Mouse (Mus musculus): ENCODE results near the gene Rpl13a. TPM values are rescaled to one million over a fixed set of nuclear protein-coding genes. Genes with fewer than 3 reads are reported as not detected.
"Not testable (repeated sequence)": the region's sequence is repeated elsewhere in the genome, so short reads cannot be mapped to it uniquely, and the experiment has no call there.

Gene Rpl13a
- polyA plus RNA-seq, 1 experiment from 2014 or later: 649 TPM

GRCm38 (mm10) chr7:45106441-45106840, 22.1 kb downstream of the Rpl13a start:
- no peak for ATAC-seq (ENCODE audit: low FRiP score)
- Histone ChIP-seq H3K9ac (replicated peaks) (no peak overlapping the region), H3K27ac (replicated peaks) (no peak overlapping the region), H3K36me3 (no peaks in the 10 kb centered on the region), H3K4me2 (no peak overlapping the region), H3K27me3 (replicated peaks) (no peaks in the 10 kb centered on the region), H3K9me3 (replicated peaks) (no peaks in the 10 kb centered on the region), H3K4me1 (no peaks in the 10 kb centered on the region), H3K4me3 (replicated peaks) (no peak overlapping the region)
- WGBS: 11% methylated on average over 6 of the region's 6 CpGs

- Histone ChIP-seq H3K9ac (replicated peaks) (no peak overlapping the region), H3K27me3 (replicated peaks) (no peaks in the 10 kb centered on the region), H3K4me3 (replicated peaks) (no peak overlapping the region), H3K4me2 (no peak overlapping the region), H3K4me1 (no peaks in the 10 kb centered on the region), H3K27ac (replicated peaks) (no peak overlapping the region), H3K9me3 (replicated peaks) (no peaks in the 10 kb centered on the region), H3K36me3 (no peaks in the 10 kb centered on the region)
- no peak for ATAC-seq (ENCODE audit: low FRiP score)
- 80% methylated on average over 8 of the region's 8 CpGs for WGBS
Observed at GRCm38 (mm10) chr7:45105491-45105890, 23.1 kb downstream of the Rpl13a start.

GRCm38 (mm10) chr7:45104941-45105340, 23.6 kb downstream of the Rpl13a start:
- Histone ChIP-seq H3K9ac (replicated peaks) (no peak overlapping the region), H3K27ac (replicated peaks) (no peak overlapping the region), H3K4me3 (replicated peaks) (no peak overlapping the region), H3K36me3 (no peaks in the 10 kb centered on the region), H3K4me2 (no peak overlapping the region), H3K27me3 (replicated peaks) (no peaks in the 10 kb centered on the region), H3K9me3 (replicated peaks) (no peaks in the 10 kb centered on the region), H3K4me1 (no peaks in the 10 kb centered on the region)
- WGBS: 87% methylated on average over 5 of the region's 5 CpGs
- no peak for ATAC-seq (ENCODE audit: low FRiP score)

- Histone ChIP-seq H3K27me3 (replicated peaks) (no peaks in the 10 kb centered on the region), H3K4me3 (replicated peaks) (peak within 1 kb of the TSS; percentile 27)
- ATAC-seq (ENCODE audit: low FRiP score): no peak
Observed at GRCm38 (mm10) chr7:45103652-45104180, 24.8 kb downstream of the Rpl13a start, which contains the start of gene Fcgrt. Fcgrt (minus strand) TSS chr7:45103851.

GRCm38 (mm10) chr7:45102940-45103585, 25.5 kb downstream of the Rpl13a start:
- Histone ChIP-seq H3K27ac (replicated peaks) (peak overlapping the region; percentile 71), H3K9ac (replicated peaks) (no peak overlapping the region), H3K9me3 (replicated peaks) (no peaks in the 10 kb centered on the region), H3K36me3 (no peaks in the 10 kb centered on the region), H3K4me2 (peak overlapping the region; percentile 42), H3K4me1 (no peaks in the 10 kb centered on the region), H3K27me3 (replicated peaks) (no peaks in the 10 kb centered on the region), H3K4me3 (replicated peaks) (peak overlapping the region; percentile 27)
- no peak for ATAC-seq (ENCODE audit: low FRiP score)
- WGBS: 82% methylated on average over 9 of the region's 9 CpGs

More at GRCm38 (mm10) chr7:45103652-45104180, 24.8 kb downstream of the Rpl13a start, which contains the start of gene Fcgrt:
- Histone ChIP-seq H3K9me3 (replicated peaks) (no peaks in the 10 kb centered on the region), H3K4me1 (no peaks in the 10 kb centered on the region), H3K4me2 (peak within 1 kb of the TSS; percentile 42), H3K27ac (replicated peaks) (peak within 1 kb of the TSS; percentile 71), H3K9ac (replicated peaks) (no peak within 1 kb of the TSS), H3K36me3 (no peaks in the 10 kb centered on the region)
- 60% methylated on average over 7 of the region's 7 CpGs for WGBS

- no peak overlapping the region for H3K27ac ChIP-seq (replicated peaks)
- H3K4me2 ChIP-seq: peak overlapping the region; percentile 42
- no peak for ATAC-seq (ENCODE audit: low FRiP score)
- H3K4me1 ChIP-seq: no peaks in the 10 kb centered on the region
- no peak overlapping the region for H3K4me3 ChIP-seq (replicated peaks)
- no peaks in the 10 kb centered on the region for H3K9me3 ChIP-seq (replicated peaks)
- WGBS: 89% methylated on average over 11 of the region's 11 CpGs
- no peak overlapping the region for H3K9ac ChIP-seq (replicated peaks)
- H3K36me3 ChIP-seq: no peaks in the 10 kb centered on the region
- no peaks in the 10 kb centered on the region for H3K27me3 ChIP-seq (replicated peaks)
Observed at GRCm38 (mm10) chr7:45102441-45102840, 26.1 kb downstream of the Rpl13a start.

- Histone ChIP-seq H3K9ac (replicated peaks) (no peak overlapping the region), H3K27me3 (replicated peaks) (no peaks in the 10 kb centered on the region), H3K4me3 (replicated peaks) (no peak overlapping the region), H3K9me3 (replicated peaks) (no peaks in the 10 kb centered on the region), H3K4me2 (no peak overlapping the region), H3K4me1 (no peaks in the 10 kb centered on the region), H3K36me3 (no peaks in the 10 kb centered on the region), H3K27ac (replicated peaks) (no peak overlapping the region)
- 97% methylated on average over 6 of the region's 6 CpGs for WGBS
- ATAC-seq (ENCODE audit: low FRiP score): no peak
Observed at GRCm38 (mm10) chr7:45100046-45100445, 28.5 kb downstream of the Rpl13a start.

GRCm38 (mm10) chr7:45098541-45099240, 29.9 kb downstream of the Rpl13a start:
- no peak overlapping the region for H3K4me3 ChIP-seq (replicated peaks)
- H3K4me1 ChIP-seq: no peaks in the 10 kb centered on the region
- H3K27me3 ChIP-seq (replicated peaks): no peaks in the 10 kb centered on the region
- no peak overlapping the region for H3K27ac ChIP-seq (replicated peaks)
- H3K9ac ChIP-seq (replicated peaks): no peak overlapping the region
- 87% methylated on average over 8 of the region's 8 CpGs for WGBS
- H3K4me2 ChIP-seq: no peak overlapping the region
- ATAC-seq (ENCODE audit: low FRiP score): no peak
- H3K36me3 ChIP-seq: no peaks in the 10 kb centered on the region
- H3K9me3 ChIP-seq (replicated peaks): no peaks in the 10 kb centered on the region

GRCm38 (mm10) chr7:45097479-45097878, 31.1 kb downstream of the Rpl13a start:
- H3K4me1 ChIP-seq: peaks cover 4% of the 10 kb centered on the region; the same call in 1 of the 2 replicates

GRCm38 (mm10) chr7:45095965-45096364, 32.6 kb downstream of the Rpl13a start:
- not testable (repeated sequence) for H3K4me3 ChIP-seq (replicated peaks); H3K4me2 ChIP-seq; H3K36me3 ChIP-seq; H3K27ac ChIP-seq (replicated peaks); H3K9me3 ChIP-seq (replicated peaks); H3K27me3 ChIP-seq (replicated peaks); H3K9ac ChIP-seq (replicated peaks); ATAC-seq (ENCODE audit: low FRiP score)
- WGBS: 94% methylated on average over 14 of the region's 14 CpGs
- H3K4me1 ChIP-seq: peaks cover 17% of the 10 kb centered on the region

More at GRCm38 (mm10) chr7:45097479-45097878, 31.1 kb downstream of the Rpl13a start:
- Histone ChIP-seq H3K4me2 (no peak overlapping the region), H3K4me3 (replicated peaks) (no peak overlapping the region), H3K36me3 (no peaks in the 10 kb centered on the region), H3K9me3 (replicated peaks) (no peaks in the 10 kb centered on the region), H3K27ac (replicated peaks) (no peak overlapping the region), H3K9ac (replicated peaks) (no peak overlapping the region), H3K27me3 (replicated peaks) (no peaks in the 10 kb centered on the region)
- ATAC-seq (ENCODE audit: low FRiP score): no peak
- WGBS: 76% methylated on average over 6 of the region's 6 CpGs

- no peaks in the 10 kb centered on the region for H3K36me3 ChIP-seq
- H3K27ac ChIP-seq (replicated peaks): no peak overlapping the region
- no peaks in the 10 kb centered on the region for H3K9me3 ChIP-seq (replicated peaks)
- peaks cover 18% of the 10 kb centered on the region for H3K4me1 ChIP-seq
- no peak overlapping the region for H3K4me2 ChIP-seq
- no peak overlapping the region for H3K9ac ChIP-seq (replicated peaks)
- no peak overlapping the region for H3K4me3 ChIP-seq (replicated peaks)
- no peaks in the 10 kb centered on the region for H3K27me3 ChIP-seq (replicated peaks)
- ATAC-seq (ENCODE audit: low FRiP score): no peak
- WGBS: 81% methylated on average over 6 of the region's 6 CpGs
Observed at GRCm38 (mm10) chr7:45095367-45095766, 33.2 kb downstream of the Rpl13a start.

- no peak overlapping the region for H3K4me2 ChIP-seq
- no peak overlapping the region for H3K27ac ChIP-seq (replicated peaks)
- H3K9me3 ChIP-seq (replicated peaks): no peaks in the 10 kb centered on the region
- no peaks in the 10 kb centered on the region for H3K27me3 ChIP-seq (replicated peaks)
- ATAC-seq (ENCODE audit: low FRiP score): no peak
- 11% methylated on average over 7 of the region's 7 CpGs for WGBS
- H3K9ac ChIP-seq (replicated peaks): no peak overlapping the region
- peaks cover 18% of the 10 kb centered on the region for H3K4me1 ChIP-seq
- no peak overlapping the region for H3K4me3 ChIP-seq (replicated peaks)
- H3K36me3 ChIP-seq: no peaks in the 10 kb centered on the region
Observed at GRCm38 (mm10) chr7:45094121-45094520, 34.4 kb downstream of the Rpl13a start.
